Mouse (Mus musculus): ENCODE results near the gene Sp3.

GRCm38 (mm10) chr2:73027126-73027525, 46.9 kb upstream of the Sp3 start:
- TF ChIP-seq CTCF (IDR thresholded peaks at IDR 0.05; ENCODE audit: low read depth, low read length) = no peak
- no peak for TF ChIP-seq POLR2AphosphoS5 (IDR thresholded peaks at IDR 0.05; ENCODE audit: insufficient replicate concordance, low read depth, low read length)
- TF ChIP-seq GATA2 (IDR thresholded peaks at IDR 0.05; ENCODE audit: borderline replicate concordance, low read depth, low read length) = no peak

Data from G1E (cell line).